Mouse (Mus musculus): ENCODE results near the gene Frmd4b. TPM values are rescaled to one million over a fixed set of nuclear protein-coding genes. Genes with fewer than 3 reads are reported as not detected.
"Not testable (repeated sequence)": the region's sequence is repeated elsewhere in the genome, so short reads cannot be mapped to it uniquely, and the experiment has no call there.

The Frmd4b gene
- total RNA-seq, 2 experiments from 2014 or later: 21.7 to 23.5 TPM

- DNase-seq: no peak
Observed at GRCm38 (mm10) chr6:97472873-97473550, 144.3 kb downstream of the Frmd4b start.

- DNase-seq: peak; percentile 37
Observed at GRCm38 (mm10) chr6:97463898-97464524, 153.3 kb downstream of the Frmd4b start.

DNA sequence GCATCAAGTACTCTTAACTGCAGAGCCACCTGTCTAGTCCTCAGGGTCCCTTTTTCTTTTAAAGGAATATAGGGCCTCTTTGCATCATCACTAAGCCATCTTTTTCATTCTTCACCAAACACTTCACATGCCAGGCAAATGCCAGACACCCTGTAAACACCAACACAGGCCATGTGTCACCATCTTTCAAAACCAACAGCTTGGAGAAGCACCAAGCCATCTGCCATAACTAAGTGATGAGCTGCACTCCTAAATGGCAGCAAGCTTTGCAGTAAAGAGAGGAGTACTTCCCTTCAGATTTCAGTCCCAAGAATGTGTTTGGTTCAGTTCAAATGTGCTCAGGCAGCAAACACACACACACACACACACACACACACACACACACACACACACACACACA is 154.9 kb downstream of the Frmd4b start:
- DNase-seq: no peak

DNA sequence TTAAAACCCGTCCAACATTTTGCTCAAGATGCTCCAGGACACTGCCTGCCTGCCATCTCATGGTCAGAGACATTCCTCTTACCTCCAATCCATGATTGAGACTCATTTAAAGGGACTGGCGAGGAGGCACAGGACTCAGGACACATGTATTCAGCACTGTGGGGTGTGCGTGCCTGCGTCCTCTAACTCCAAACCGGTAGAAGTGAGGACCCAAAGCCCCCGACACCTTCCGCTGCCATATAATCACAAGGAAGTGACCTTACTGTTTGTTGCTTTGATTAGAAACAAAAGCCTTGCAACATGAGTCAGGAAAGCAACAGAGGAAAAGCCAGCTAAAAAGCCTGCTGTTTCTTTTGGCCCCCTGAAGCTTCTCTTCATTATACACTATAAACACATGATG is 158.2 kb downstream of the Frmd4b start:
- no peak for DNase-seq

- DNase-seq: no peak
Observed at GRCm38 (mm10) chr6:97458358-97458757, 159.0 kb downstream of the Frmd4b start.

- DNase-seq: peak; percentile 47
Observed at GRCm38 (mm10) chr6:97457954-97458353, 159.4 kb downstream of the Frmd4b start.

- no peak for DNase-seq
Observed at GRCm38 (mm10) chr6:97457210-97457609, 160.1 kb downstream of the Frmd4b start.

GRCm38 (mm10) chr6:97452223-97452622 is 165.1 kb downstream of the Frmd4b start:
- DNase-seq: no peak

DNA sequence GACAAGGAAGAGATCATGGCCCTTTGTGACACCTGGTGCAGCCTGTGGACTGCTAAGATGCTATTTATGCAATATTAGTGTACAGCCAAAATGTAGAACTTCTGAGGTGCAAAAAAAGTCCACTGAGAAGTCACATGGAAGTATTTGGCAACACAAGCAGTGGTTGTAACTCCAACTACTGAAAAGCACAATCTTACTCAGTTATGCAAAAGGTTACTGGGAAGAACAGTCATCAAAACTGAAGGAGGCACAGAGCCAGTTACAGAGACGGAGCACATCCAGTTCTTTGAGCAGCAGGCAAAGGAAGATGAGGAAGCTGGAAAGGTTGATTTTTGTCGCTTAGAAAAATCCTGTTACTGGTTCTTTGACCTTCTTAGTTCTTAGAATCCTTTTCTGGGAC is 167.5 kb downstream of the Frmd4b start:
- no peak for DNase-seq

GRCm38 (mm10) chr6:97447020-97447419 is 170.3 kb downstream of the Frmd4b start:
- DNase-seq: no peak

GRCm38 (mm10) chr6:97444145-97444544 is 173.2 kb downstream of the Frmd4b start:
- DNase-seq: no peak

- peak; percentile 54 for DNase-seq
Observed at GRCm38 (mm10) chr6:97443522-97443921, 173.8 kb downstream of the Frmd4b start.

GRCm38 (mm10) chr6:97441357-97441756 is 176.0 kb downstream of the Frmd4b start:
- peak; percentile 47 for DNase-seq

- DNase-seq: no peak
Observed at GRCm38 (mm10) chr6:97438918-97439645, 178.3 kb downstream of the Frmd4b start.

GRCm38 (mm10) chr6:97434753-97435152 is 182.6 kb downstream of the Frmd4b start:
- DNase-seq: no peak

GRCm38 (mm10) chr6:97431309-97432004 is 185.9 kb downstream of the Frmd4b start:
- no peak for DNase-seq

DNA sequence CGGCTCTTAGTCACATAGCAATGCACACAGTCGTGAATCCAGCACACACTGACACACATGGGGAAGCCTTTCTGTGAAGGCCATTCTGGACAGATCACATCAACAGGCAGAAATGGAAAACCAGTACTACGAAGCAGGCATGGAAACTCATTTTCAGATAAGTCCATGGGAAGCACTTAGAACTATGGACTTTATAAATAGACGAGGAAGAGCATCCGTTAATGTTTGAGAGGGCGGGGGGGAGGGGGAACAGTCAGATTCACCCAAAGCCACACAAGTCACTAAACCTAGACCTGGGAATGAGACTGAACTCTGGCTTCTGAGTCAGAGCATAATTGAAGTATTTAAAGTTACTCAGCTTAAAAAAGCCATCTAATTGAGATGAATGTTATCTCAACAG is 186.8 kb downstream of the Frmd4b start:
- DNase-seq: no peak

GRCm38 (mm10) chr6:97429688-97430343 is 187.5 kb downstream of the Frmd4b start:
- DNase-seq: no peak

DNA sequence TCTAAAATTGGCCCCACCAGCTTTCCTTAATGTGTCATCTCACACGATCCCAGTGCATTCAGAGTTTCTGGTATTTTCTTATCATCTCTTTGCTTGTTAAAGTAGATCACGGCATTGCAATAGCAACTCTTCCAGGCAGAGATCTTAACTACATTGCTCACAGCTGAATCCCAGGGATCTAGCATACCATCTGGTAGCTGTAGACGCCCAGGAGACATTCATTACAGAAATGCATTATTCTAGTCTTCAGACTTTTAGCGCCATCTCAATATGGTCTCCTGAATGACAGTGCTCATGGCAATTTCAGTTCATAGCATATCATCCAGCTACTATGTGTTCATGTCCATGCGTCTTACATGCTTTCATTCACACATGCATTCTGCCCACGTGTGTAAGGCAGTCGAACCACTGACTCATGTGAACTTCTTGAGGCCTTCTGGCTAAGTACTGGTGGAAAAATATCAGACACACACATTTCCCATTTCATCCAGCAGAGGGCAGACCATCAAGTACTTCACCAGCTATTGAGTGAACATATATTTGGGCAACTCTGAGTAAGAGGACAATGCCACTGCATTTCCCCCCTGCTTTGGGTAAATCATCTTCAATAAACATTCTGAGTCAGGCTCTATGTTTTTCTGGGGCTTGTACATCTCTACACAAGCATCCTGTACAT is 197.4 kb downstream of the Frmd4b start:
- peak; percentile 86 for DNase-seq

- peak; percentile 88 for DNase-seq
Observed at GRCm38 (mm10) chr6:97416972-97417554, 200.3 kb downstream of the Frmd4b start.

GRCm38 (mm10) chr6:97415578-97415977 is 201.8 kb downstream of the Frmd4b start:
- not testable (repeated sequence) for DNase-seq

All from heart, postnatal 4 days (tissue).